Mouse (Mus musculus) lung, embryonic 16.5 days (tissue): ENCODE data around the gene Mark3. TPM values are rescaled to one million over a fixed set of nuclear protein-coding genes. Genes with fewer than 3 reads are reported as not detected.
A peak's percentile ranks its signal among the peaks of the same experiment; 100 is the strongest.

Source experiments
- ATAC-seq: fragments of 200-750 bp; cut with Nextera tagmentation; 2 replicates; pipeline ENCODE4 v1.8.0; 2017; ENCODE audit warnings: low read depth, mild to moderate bottlenecking, moderate library complexity
- H3K27ac ChIP-seq: fragments of 300-500 bp; sonication (generic); 2 replicates; pipeline ENCODE4 v1.5.1; 2014; ENCODE audit warnings: mild to moderate bottlenecking, control low read depth, low read length
- H3K27me3 ChIP-seq: fragments of 300-500 bp; sonication (generic); 2 replicates; pipeline ENCODE4 v1.6.1; 2014; ENCODE audit warnings: low read depth, low read length, mixed read lengths; ENCODE audit not compliant: control insufficient read depth, insufficient read depth
- H3K36me3 ChIP-seq: fragments of 300-500 bp; sonication (generic); 2 replicates; pipeline ENCODE4 v1.6.1; 2014; ENCODE audit warnings: low read length; ENCODE audit not compliant: control insufficient read depth, insufficient read depth
- H3K4me1 ChIP-seq: fragments of 300-500 bp; sonication (generic); replicated peaks from 2 replicates; pipeline ENCODE4 v1.6.1; 2014; ENCODE audit warnings: low read length, mixed read lengths; ENCODE audit not compliant: control insufficient read depth, insufficient read depth
- H3K4me2 ChIP-seq: fragments of 300-500 bp; sonication (generic); 2 replicates; pipeline ENCODE4 v1.6.1; 2014; ENCODE audit warnings: low read depth, low read length, control low read depth
- H3K4me3 ChIP-seq: fragments of 300-500 bp; sonication (generic); 2 replicates; pipeline ENCODE4 v1.5.1; 2014; ENCODE audit warnings: mild to moderate bottlenecking, low read length, control low read depth
- H3K9ac ChIP-seq: fragments of 300-500 bp; sonication (generic); 2 replicates; pipeline ENCODE4 v1.6.1; 2014; ENCODE audit warnings: low read length, control low read depth
- H3K9me3 ChIP-seq: fragments of 300-500 bp; sonication (generic); 2 replicates; pipeline ENCODE4 v1.6.1; 2016; ENCODE audit warnings: low read length; ENCODE audit not compliant: control insufficient read depth
- WGBS: fragments of 180-500 bp; shearing (Covaris S2); extraction: QIAGEN DNeasy Blood & Tissue Kit; methylation state at CpG from one replicate; pipeline ENCODE4 v1.1.7; 2014; 5-methylcytosine and 5-hydroxymethylcytosine counted together
- polyA plus RNA-seq: library from polyadenylated mRNA; unstranded; fragments of >200 nt; fragmentation: Nextera tagmentation; extraction: Ambion mirVana; gene quantifications from 2 replicates; pipeline ENCODE4 v1.2.1, GENCODE M21; 2015

Mark3 gene
- polyA plus RNA-seq, 1 experiment from 2014 or later: 23.5 TPM

DNA sequence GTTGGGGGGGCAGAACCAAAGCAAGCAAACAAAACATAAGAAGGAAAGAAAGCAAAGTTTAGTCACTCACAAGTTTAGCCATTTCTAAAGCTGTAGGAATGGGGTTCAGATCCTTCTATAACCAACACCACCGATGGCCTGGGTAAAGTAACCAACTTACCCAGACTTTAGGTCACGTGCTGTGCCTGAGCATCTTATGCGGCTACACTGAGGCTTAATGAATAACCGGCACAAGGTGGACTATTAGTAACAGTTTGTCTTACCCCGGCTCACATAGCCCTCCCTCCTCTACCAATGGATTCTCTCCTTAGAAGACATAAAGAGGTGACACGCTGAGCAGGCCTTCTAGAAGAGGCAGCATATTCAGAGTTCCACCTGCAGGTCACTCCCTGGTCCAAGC lies 1.0 kb upstream of the Mark3 start:
- 36% methylated on average over 6 of the region's 6 CpGs for WGBS
- peak overlapping the region; percentile 57; the same call in 1 of the 2 replicates for H3K9ac ChIP-seq
- peak overlapping the region; percentile 99 for H3K4me3 ChIP-seq
- H3K27me3 ChIP-seq: no peaks in the 10 kb centered on the region
- peaks cover 18% of the 10 kb centered on the region for H3K4me1 ChIP-seq
- no peak overlapping the region for H3K27ac ChIP-seq
- no peaks in the 10 kb centered on the region for H3K36me3 ChIP-seq
- H3K4me2 ChIP-seq: peak overlapping the region; percentile 73
- no peaks in the 10 kb centered on the region for H3K9me3 ChIP-seq
- ATAC-seq: no peak

DNA sequence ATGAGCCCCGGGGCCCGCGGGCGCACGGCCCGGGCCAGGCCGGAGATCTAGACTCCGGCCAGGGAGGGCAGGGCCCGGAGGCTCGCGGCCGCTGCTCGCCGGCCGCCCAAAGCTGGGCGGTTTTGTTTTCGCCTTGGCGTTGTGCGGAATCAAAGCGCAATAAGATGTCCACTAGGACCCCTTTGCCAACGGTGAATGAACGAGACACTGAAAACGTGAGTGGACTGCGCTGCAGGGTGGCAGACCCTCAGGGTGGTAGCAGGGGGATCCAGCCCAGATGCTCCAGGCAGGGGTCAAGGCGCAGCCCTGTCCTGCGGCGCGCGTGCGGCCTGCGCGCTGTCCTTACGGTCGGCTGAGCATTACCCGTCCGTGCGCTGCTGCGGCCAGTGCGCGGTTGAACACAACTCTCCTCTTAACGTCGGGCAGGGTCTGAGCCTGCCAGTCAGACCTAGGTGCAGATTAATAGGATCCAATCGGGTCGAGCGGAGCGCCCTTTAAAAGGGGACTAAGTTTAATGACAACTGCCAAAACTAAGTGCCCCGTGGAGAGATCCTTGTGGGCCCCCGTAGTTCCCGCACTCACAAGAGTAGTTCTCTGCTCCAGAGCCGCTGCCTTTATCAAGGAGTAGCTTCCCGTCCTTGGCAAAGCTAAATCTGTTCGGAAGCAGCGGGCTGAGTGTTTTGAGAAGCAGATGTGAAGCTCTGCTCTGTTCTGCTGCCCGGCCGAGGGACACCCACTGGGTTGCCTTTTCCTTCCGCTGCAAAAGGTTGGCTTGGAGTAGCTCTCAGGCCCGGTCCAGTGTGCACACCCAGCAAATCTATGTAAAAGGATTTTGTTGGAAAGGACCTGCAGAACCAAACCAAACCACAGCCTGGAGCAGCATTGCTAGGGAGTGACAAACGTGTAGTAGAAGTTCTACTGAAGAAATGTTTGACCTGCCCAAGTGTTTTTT lies 840 bp downstream of the Mark3 start:
- Histone ChIP-seq H3K4me2 (peak overlapping the region; percentile 87), H3K9ac (peak overlapping the region; percentile 95), H3K27ac (peak overlapping the region; percentile 92), H3K4me3 (peak overlapping the region; percentile 99), H3K36me3 (no peaks in the 10 kb centered on the region), H3K4me1 (peaks cover 18% of the 10 kb centered on the region), H3K27me3 (no peaks in the 10 kb centered on the region), H3K9me3 (no peaks in the 10 kb centered on the region)
- WGBS: under 1% methylated on average over 58 of the region's 58 CpGs
- peak; percentile 52 for ATAC-seq

DNA sequence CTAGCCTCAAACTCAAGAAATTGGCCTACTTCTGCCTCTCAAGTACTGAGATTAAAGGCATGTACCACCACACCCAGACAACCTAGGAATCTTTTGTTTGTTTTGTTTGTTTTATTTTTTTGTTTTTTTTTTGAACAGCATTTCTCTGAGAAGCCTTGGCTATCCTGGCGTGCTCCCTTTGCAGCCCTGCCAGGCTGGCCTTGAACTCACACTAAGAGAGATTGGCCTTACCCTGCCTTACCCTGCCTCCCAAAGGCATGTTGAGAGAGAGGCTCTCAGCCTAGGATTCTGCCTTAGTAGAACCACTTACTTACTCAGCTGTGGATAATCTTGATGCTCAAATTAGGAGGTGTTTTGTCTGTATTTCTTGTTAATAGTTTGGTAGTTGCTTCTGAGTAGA lies 8.7 kb downstream of the Mark3 start:
- WGBS: 69% methylated on average over 1 of the region's 1 CpGs
- Histone ChIP-seq H3K27me3 (no peaks in the 10 kb centered on the region), H3K9ac (no peak overlapping the region), H3K4me1 (no peaks in the 10 kb centered on the region), H3K4me2 (no peak overlapping the region), H3K27ac (no peak overlapping the region), H3K4me3 (no peak overlapping the region), H3K9me3 (no peaks in the 10 kb centered on the region), H3K36me3 (no peaks in the 10 kb centered on the region)
- no peak for ATAC-seq

DNA sequence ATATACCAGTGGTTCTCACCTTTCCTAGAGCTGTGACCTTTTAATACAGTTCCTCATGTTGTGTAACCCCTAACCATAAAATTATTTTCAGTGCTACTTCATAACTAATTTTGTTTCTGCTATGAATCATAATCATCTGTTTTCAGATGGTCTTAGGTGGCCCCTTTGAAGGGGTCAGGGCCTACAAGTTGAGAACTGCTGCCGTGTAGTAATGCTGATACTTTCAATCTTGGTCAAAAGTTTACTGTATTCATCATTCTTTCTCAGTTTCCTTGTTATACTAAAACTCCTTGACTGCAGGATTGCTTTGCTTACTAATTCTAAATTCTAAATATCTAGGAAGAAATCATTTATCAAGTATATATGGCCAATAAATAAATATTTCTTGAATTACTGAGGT lies 10.1 kb downstream of the Mark3 start:
- H3K4me2 ChIP-seq: no peak overlapping the region
- H3K4me1 ChIP-seq: no peaks in the 10 kb centered on the region
- ATAC-seq: no peak
- no peaks in the 10 kb centered on the region for H3K9me3 ChIP-seq
- 57% methylated on average over 1 of the region's 1 CpGs for WGBS
- no peak overlapping the region for H3K9ac ChIP-seq
- H3K4me3 ChIP-seq: no peak overlapping the region
- H3K27ac ChIP-seq: no peak overlapping the region
- H3K27me3 ChIP-seq: no peaks in the 10 kb centered on the region
- H3K36me3 ChIP-seq: no peaks in the 10 kb centered on the region

DNA sequence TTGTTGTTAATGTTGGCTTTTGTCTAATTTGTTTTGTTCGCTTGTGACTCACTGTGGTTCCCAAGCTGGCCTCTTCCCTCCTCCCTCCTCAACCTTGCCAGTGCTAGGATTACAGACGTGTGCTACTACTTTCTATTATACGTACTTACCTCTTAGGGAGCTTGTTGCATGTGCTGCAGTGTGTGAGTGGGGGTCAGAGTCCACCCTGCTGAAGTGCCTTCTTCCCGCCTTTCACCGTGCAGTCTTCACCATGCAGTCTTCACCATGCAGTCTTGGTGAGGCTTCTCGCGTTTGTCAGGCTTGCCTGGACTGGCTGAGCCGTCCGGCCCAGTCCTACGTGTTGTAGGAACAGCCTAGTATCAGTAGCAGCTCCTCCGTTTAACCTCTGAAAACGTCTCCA lies 12.9 kb downstream of the Mark3 start:
- no peak overlapping the region for H3K4me2 ChIP-seq
- H3K4me3 ChIP-seq: no peak overlapping the region
- no peak overlapping the region for H3K27ac ChIP-seq
- no peak for ATAC-seq
- H3K27me3 ChIP-seq: no peaks in the 10 kb centered on the region
- no peaks in the 10 kb centered on the region for H3K36me3 ChIP-seq
- 80% methylated on average over 12 of the region's 12 CpGs for whole genome bisulfite sequencing
- no peak overlapping the region for H3K9ac ChIP-seq
- H3K9me3 ChIP-seq: no peaks in the 10 kb centered on the region
- 0 out of 2 replicates have a peak, but pooled peaks cover under 1% of the 10 kb centered on the region for H3K4me1 ChIP-seq

DNA sequence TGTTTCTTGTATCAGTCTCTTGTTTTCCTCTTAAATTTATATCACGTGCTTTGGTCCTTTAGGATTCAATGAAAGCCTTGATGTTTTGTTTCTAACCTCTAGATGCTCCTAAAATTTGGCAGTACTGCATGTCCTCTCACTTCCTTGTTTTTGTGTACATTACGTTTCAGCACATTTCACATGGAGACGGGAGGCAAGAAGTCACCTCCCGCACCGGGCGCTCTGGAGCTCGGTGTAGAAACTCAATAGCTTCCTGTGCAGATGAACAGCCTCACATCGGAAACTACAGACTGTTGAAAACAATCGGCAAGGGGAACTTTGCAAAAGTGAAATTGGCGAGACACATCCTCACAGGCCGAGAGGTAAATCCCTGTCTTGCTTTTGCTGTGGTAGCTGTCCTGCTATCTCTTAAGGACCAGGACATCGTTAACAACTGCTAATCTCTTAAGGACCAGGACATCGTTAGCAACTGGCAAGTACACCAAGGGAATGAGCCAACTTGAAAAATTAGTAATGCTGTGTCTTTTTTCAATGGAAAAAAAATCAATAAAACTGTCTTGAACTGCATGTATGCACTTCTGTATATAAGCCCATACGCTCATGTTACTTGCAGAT lies 18.2 kb downstream of the Mark3 start:
- no peak overlapping the region for H3K9ac ChIP-seq
- ATAC-seq: no peak
- H3K4me3 ChIP-seq: no peak overlapping the region
- H3K9me3 ChIP-seq: no peaks in the 10 kb centered on the region
- 0 out of 2 replicates have a peak, but pooled peaks cover 2% of the 10 kb centered on the region for H3K4me1 ChIP-seq
- no peaks in the 10 kb centered on the region for H3K27me3 ChIP-seq
- 65% methylated on average over 14 of the region's 14 CpGs for WGBS
- no peak overlapping the region for H3K4me2 ChIP-seq
- no peak overlapping the region for H3K27ac ChIP-seq
- H3K36me3 ChIP-seq: peaks cover 6% of the 10 kb centered on the region

DNA sequence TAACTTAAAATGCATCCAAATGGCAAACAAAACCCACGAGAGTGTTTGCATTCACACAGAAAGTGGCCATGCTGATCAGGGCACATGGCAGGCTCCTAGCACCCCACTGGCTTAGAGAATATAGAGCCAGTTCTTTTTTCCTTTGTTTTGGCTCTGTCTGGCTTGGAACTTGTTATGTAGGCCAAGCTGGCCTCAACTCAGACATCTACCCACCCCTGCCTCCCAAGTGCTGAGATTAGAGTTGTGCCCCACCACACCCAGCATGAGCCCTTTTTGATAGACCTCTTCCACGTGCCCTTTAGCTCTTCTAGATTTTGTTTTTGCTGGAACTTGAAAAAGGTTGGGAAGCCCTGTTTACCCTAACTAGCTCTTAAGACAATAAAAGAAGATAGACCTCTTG lies 19.5 kb downstream of the Mark3 start:
- ATAC-seq: no peak
- H3K4me1 ChIP-seq: 0 out of 2 replicates have a peak, but pooled peaks cover 2% of the 10 kb centered on the region
- H3K9ac ChIP-seq: no peak overlapping the region
- H3K27ac ChIP-seq: no peak overlapping the region
- H3K4me2 ChIP-seq: no peak overlapping the region
- 80% methylated on average over 2 of the region's 2 CpGs for WGBS
- no peaks in the 10 kb centered on the region for H3K9me3 ChIP-seq
- H3K4me3 ChIP-seq: no peak overlapping the region
- peaks cover 12% of the 10 kb centered on the region for H3K36me3 ChIP-seq
- no peaks in the 10 kb centered on the region for H3K27me3 ChIP-seq

DNA sequence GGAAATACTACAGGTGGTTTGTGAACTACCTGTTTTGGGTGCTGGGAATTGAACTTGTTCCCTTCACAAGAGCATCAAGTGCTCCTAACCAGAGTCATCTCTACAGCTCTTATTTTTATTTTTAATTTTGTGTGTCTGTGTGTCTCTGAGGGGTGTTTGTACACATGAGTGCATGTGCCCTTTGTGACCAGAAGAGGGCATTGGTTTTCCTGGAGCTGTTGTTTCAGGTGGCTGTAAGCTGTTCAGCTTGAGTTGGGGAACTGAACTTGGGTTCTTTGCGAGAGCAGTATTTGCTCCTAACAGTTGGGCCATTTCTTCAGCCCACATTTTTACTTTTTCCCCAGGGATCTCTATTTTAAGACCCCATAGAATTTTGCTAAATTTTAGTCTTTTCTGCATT lies 23.0 kb downstream of the Mark3 start:
- Histone ChIP-seq H3K27me3 (no peaks in the 10 kb centered on the region), H3K4me2 (no peak overlapping the region), H3K27ac (no peak overlapping the region), H3K4me1 (0 out of 2 replicates have a peak, but pooled peaks cover under 1% of the 10 kb centered on the region), H3K9me3 (no peaks in the 10 kb centered on the region), H3K9ac (no peak overlapping the region), H3K4me3 (no peak overlapping the region), H3K36me3 (peaks cover 18% of the 10 kb centered on the region)
- no peak for ATAC-seq
- WGBS: 96% methylated on average over 1 of the region's 1 CpGs

DNA sequence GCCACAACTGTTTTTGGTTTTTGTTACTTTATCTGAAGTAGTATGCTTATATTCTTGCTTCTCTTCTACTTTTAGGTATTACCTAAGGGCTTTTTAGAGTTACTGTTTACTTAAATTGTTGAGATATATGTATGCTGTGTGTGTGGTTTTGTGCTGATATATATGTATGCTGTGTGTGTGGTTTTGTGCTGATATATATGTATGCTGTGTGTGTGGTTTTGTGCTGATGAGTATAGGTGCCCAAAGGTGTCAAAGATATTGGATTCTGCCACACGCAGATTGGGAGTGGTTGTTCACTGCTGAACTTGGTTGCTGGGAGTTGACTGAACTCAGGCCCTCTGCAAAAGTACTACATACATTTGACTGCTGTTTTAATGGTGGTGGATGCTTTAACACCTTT lies 24.6 kb downstream of the Mark3 start:
- Histone ChIP-seq H3K4me1 (no peaks in the 10 kb centered on the region), H3K9ac (no peak overlapping the region), H3K27ac (no peak overlapping the region), H3K36me3 (peaks cover 18% of the 10 kb centered on the region), H3K9me3 (no peaks in the 10 kb centered on the region), H3K4me3 (no peak overlapping the region), H3K4me2 (no peak overlapping the region), H3K27me3 (no peaks in the 10 kb centered on the region)
- 96% methylated on average over 1 of the region's 1 CpGs for WGBS
- no peak for ATAC-seq
